Mouse (Mus musculus): Measurements from ENCODE around the gene Elac2. TPM values are rescaled to one million over a fixed set of nuclear protein-coding genes. Genes with fewer than 3 reads are reported as not detected.

Gene Elac2
- 32.2 and 38.3 TPM in 2 replicates for polyA plus RNA-seq (2014; fragmentation: Nextera tagmentation; extraction: Ambion mirVana)

- H3K4me2 ChIP-seq (ENCODE audit: low read depth, low read length) = peak within 1 kb of the TSS; percentile 92
Measured at GRCm38 (mm10) chr11:64978720-64979488, at the start of gene Elac2. Gene Elac2, plus strand, starts transcription at chr11:64979038.

GRCm38 (mm10) chr11:64929130-64929529, 49.7 kb upstream of the Elac2 start:
- H3K9ac ChIP-seq (replicated peaks; ENCODE audit: low read depth, low read length) = no peak overlapping the region
- no peak overlapping the region for H3K27ac ChIP-seq (ENCODE audit: low read depth, low read length)
- no peak for ATAC-seq (ENCODE audit: low read depth)
- no peaks in the 10 kb centered on the region for H3K4me1 ChIP-seq (ENCODE audit: control insufficient read depth, insufficient read depth, low read length)
- H3K27me3 ChIP-seq (ENCODE audit: control insufficient read depth, insufficient read depth, low read length) = no peaks in the 10 kb centered on the region
- 94% methylated on average over 2 of the region's 2 CpGs for WGBS
- no peaks in the 10 kb centered on the region for H3K36me3 ChIP-seq (ENCODE audit: control insufficient read depth, insufficient read depth, low read length)
- no peak overlapping the region for H3K4me2 ChIP-seq (ENCODE audit: low read depth, low read length)
- no peaks in the 10 kb centered on the region for H3K9me3 ChIP-seq (ENCODE audit: control insufficient read depth, low read length)
- no peak overlapping the region for H3K4me3 ChIP-seq (ENCODE audit: low read depth, low read length)

More at GRCm38 (mm10) chr11:64978720-64979488, at the start of gene Elac2:
- no peak within 1 kb of the TSS for H3K27ac ChIP-seq (ENCODE audit: low read depth, low read length)
- H3K36me3 ChIP-seq (ENCODE audit: control insufficient read depth, insufficient read depth, low read length) = peaks cover 20% of the 10 kb centered on the region
- H3K4me1 ChIP-seq (ENCODE audit: control insufficient read depth, insufficient read depth, low read length) = peaks cover 11% of the 10 kb centered on the region
- peak; percentile 100 for ATAC-seq (ENCODE audit: low read depth)
- peak within 1 kb of the TSS; percentile 74 for H3K9ac ChIP-seq (replicated peaks; ENCODE audit: low read depth, low read length)
- under 1% methylated on average over 64 of the region's 65 CpGs for WGBS
- H3K9me3 ChIP-seq (ENCODE audit: control insufficient read depth, low read length) = no peaks in the 10 kb centered on the region
- no peaks in the 10 kb centered on the region for H3K27me3 ChIP-seq (ENCODE audit: control insufficient read depth, insufficient read depth, low read length)
- H3K4me3 ChIP-seq (ENCODE audit: low read depth, low read length) = peak within 1 kb of the TSS; percentile 94

GRCm38 (mm10) chr11:64931060-64931770, 47.6 kb upstream of the Elac2 start:
- H3K27ac ChIP-seq (ENCODE audit: low read depth, low read length) = no peak overlapping the region
- no peaks in the 10 kb centered on the region for H3K4me1 ChIP-seq (ENCODE audit: control insufficient read depth, insufficient read depth, low read length)
- ATAC-seq (ENCODE audit: low read depth) = peak; percentile 56; the same call in 1 of the 2 replicates
- H3K9me3 ChIP-seq (ENCODE audit: control insufficient read depth, low read length) = no peaks in the 10 kb centered on the region
- H3K4me2 ChIP-seq (ENCODE audit: low read depth, low read length) = no peak overlapping the region
- H3K27me3 ChIP-seq (ENCODE audit: control insufficient read depth, insufficient read depth, low read length) = no peaks in the 10 kb centered on the region
- H3K9ac ChIP-seq (replicated peaks; ENCODE audit: low read depth, low read length) = no peak overlapping the region
- no peaks in the 10 kb centered on the region for H3K36me3 ChIP-seq (ENCODE audit: control insufficient read depth, insufficient read depth, low read length)
- H3K4me3 ChIP-seq (ENCODE audit: low read depth, low read length) = no peak overlapping the region
- 47% methylated on average over 11 of the region's 11 CpGs for WGBS

- H3K4me3 ChIP-seq (ENCODE audit: low read depth, low read length) = no peak overlapping the region
- 94% methylated on average over 2 of the region's 2 CpGs for WGBS
- H3K9ac ChIP-seq (replicated peaks; ENCODE audit: low read depth, low read length) = no peak overlapping the region
- H3K4me1 ChIP-seq (ENCODE audit: control insufficient read depth, insufficient read depth, low read length) = no peaks in the 10 kb centered on the region
- ATAC-seq (ENCODE audit: low read depth) = no peak
- no peak overlapping the region for H3K27ac ChIP-seq (ENCODE audit: low read depth, low read length)
- no peak overlapping the region for H3K4me2 ChIP-seq (ENCODE audit: low read depth, low read length)
- no peaks in the 10 kb centered on the region for H3K9me3 ChIP-seq (ENCODE audit: control insufficient read depth, low read length)
- no peaks in the 10 kb centered on the region for H3K27me3 ChIP-seq (ENCODE audit: control insufficient read depth, insufficient read depth, low read length)
- no peaks in the 10 kb centered on the region for H3K36me3 ChIP-seq (ENCODE audit: control insufficient read depth, insufficient read depth, low read length)
Measured at GRCm38 (mm10) chr11:64937226-64937625, 41.6 kb upstream of the Elac2 start.

GRCm38 (mm10) chr11:64941193-64941592, 37.6 kb upstream of the Elac2 start:
- ATAC-seq (ENCODE audit: low read depth) = no peak

GRCm38 (mm10) chr11:64949782-64950181, 29.1 kb upstream of the Elac2 start:
- no peak for ATAC-seq (ENCODE audit: low read depth)
- Histone ChIP-seq H3K4me2 (ENCODE audit: low read depth, low read length) (no peak overlapping the region), H3K9ac (replicated peaks; ENCODE audit: low read depth, low read length) (no peak overlapping the region), H3K36me3 (ENCODE audit: control insufficient read depth, insufficient read depth, low read length) (no peaks in the 10 kb centered on the region), H3K27me3 (ENCODE audit: control insufficient read depth, insufficient read depth, low read length) (no peaks in the 10 kb centered on the region), H3K4me3 (ENCODE audit: low read depth, low read length) (no peak overlapping the region), H3K9me3 (ENCODE audit: control insufficient read depth, low read length) (no peaks in the 10 kb centered on the region), H3K27ac (ENCODE audit: low read depth, low read length) (no peak overlapping the region), H3K4me1 (ENCODE audit: control insufficient read depth, insufficient read depth, low read length) (no peaks in the 10 kb centered on the region)
- WGBS = 62% methylated on average over 3 of the region's 3 CpGs

More at GRCm38 (mm10) chr11:64941193-64941592, 37.6 kb upstream of the Elac2 start:
- Histone ChIP-seq H3K36me3 (ENCODE audit: control insufficient read depth, insufficient read depth, low read length) (no peaks in the 10 kb centered on the region), H3K27ac (ENCODE audit: low read depth, low read length) (no peak overlapping the region), H3K27me3 (ENCODE audit: control insufficient read depth, insufficient read depth, low read length) (no peaks in the 10 kb centered on the region), H3K4me3 (ENCODE audit: low read depth, low read length) (no peak overlapping the region), H3K4me1 (ENCODE audit: control insufficient read depth, insufficient read depth, low read length) (no peaks in the 10 kb centered on the region), H3K9me3 (ENCODE audit: control insufficient read depth, low read length) (no peaks in the 10 kb centered on the region), H3K9ac (replicated peaks; ENCODE audit: low read depth, low read length) (no peak overlapping the region), H3K4me2 (ENCODE audit: low read depth, low read length) (no peak overlapping the region)
- WGBS = 95% methylated on average over 2 of the region's 2 CpGs

GRCm38 (mm10) chr11:64956962-64957729, 21.7 kb upstream of the Elac2 start:
- no peak overlapping the region for H3K4me3 ChIP-seq (ENCODE audit: low read depth, low read length)
- H3K9me3 ChIP-seq (ENCODE audit: control insufficient read depth, low read length) = no peaks in the 10 kb centered on the region
- H3K4me2 ChIP-seq (ENCODE audit: low read depth, low read length) = peak overlapping the region; percentile 38
- H3K9ac ChIP-seq (replicated peaks; ENCODE audit: low read depth, low read length) = 0 out of 2 replicates have a peak overlapping the region, but pooled peaks have one; percentile 11
- no peak overlapping the region for H3K27ac ChIP-seq (ENCODE audit: low read depth, low read length)
- WGBS = 12% methylated on average over 16 of the region's 16 CpGs
- ATAC-seq (ENCODE audit: low read depth) = no peak
- H3K36me3 ChIP-seq (ENCODE audit: control insufficient read depth, insufficient read depth, low read length) = no peaks in the 10 kb centered on the region
- no peaks in the 10 kb centered on the region for H3K27me3 ChIP-seq (ENCODE audit: control insufficient read depth, insufficient read depth, low read length)
- H3K4me1 ChIP-seq (ENCODE audit: control insufficient read depth, insufficient read depth, low read length) = peaks cover 11% of the 10 kb centered on the region; the same call in 1 of the 2 replicates

- Histone ChIP-seq H3K36me3 (ENCODE audit: control insufficient read depth, insufficient read depth, low read length) (no peaks in the 10 kb centered on the region), H3K27me3 (ENCODE audit: control insufficient read depth, insufficient read depth, low read length) (no peaks in the 10 kb centered on the region), H3K27ac (ENCODE audit: low read depth, low read length) (no peak overlapping the region), H3K4me1 (ENCODE audit: control insufficient read depth, insufficient read depth, low read length) (0 out of 2 replicates have a peak, but pooled peaks cover under 1% of the 10 kb centered on the region), H3K9me3 (ENCODE audit: control insufficient read depth, low read length) (no peaks in the 10 kb centered on the region), H3K4me2 (ENCODE audit: low read depth, low read length) (no peak overlapping the region), H3K9ac (replicated peaks; ENCODE audit: low read depth, low read length) (no peak overlapping the region), H3K4me3 (ENCODE audit: low read depth, low read length) (no peak overlapping the region)
- ATAC-seq (ENCODE audit: low read depth) = no peak
- 94% methylated on average over 2 of the region's 2 CpGs for WGBS
Measured at GRCm38 (mm10) chr11:64962629-64963028, 16.2 kb upstream of the Elac2 start.

Measured in neural tube, embryonic 14.5 days (tissue).